Mouse (Mus musculus) liver, embryonic 14.5 days (tissue): ENCODE measurements around the gene Mfsd1. TPM values are rescaled to one million over a fixed set of nuclear protein-coding genes. Genes with fewer than 3 reads are reported as not detected.

Experiments
- ATAC-seq: fragments of 200-750 bp; cut with Nextera tagmentation; 2 replicates; pipeline ENCODE4 v1.8.0; 2017; ENCODE audit warnings: moderate number of reproducible peaks, mild to moderate bottlenecking, moderate library complexity; ENCODE audit not compliant: insufficient read depth
- DNase-seq, 3 experiments: peaks; one replicate each; pipeline ENCODE4 v3.0.0-alpha.2; 2012 to 2013; ENCODE audit warnings: low read depth in 3 of 3, low spot score in 3 of 3
- H3K27ac ChIP-seq: fragments of 300-500 bp; sonication (generic); 2 replicates; pipeline ENCODE4 v1.5.1; 2014; ENCODE audit warnings: moderate library complexity, mild to moderate bottlenecking, control low read depth, inconsistent platforms
- H3K27me3 ChIP-seq: fragments of 300-500 bp; sonication (generic); 2 replicates; pipeline ENCODE4 v1.6.1; 2014; ENCODE audit warnings: mild to moderate bottlenecking, low read length, moderate library complexity; ENCODE audit not compliant: control insufficient read depth, insufficient read depth
- H3K36me3 ChIP-seq: fragments of 300-500 bp; sonication (generic); replicated peaks from 2 replicates; pipeline ENCODE4 v1.6.1; 2014; ENCODE audit warnings: low read depth; ENCODE audit not compliant: control insufficient read depth, insufficient read depth
- H3K4me1 ChIP-seq, 2 experiments: fragments of 200-500 bp in 1 of 2; fragments of 300-500 bp in 1 of 2; sonication (generic) in 1 of 2; replicated peaks; 2 replicates each; pipeline ENCODE4 v1.6.1; 2012 to 2014; ENCODE audit warnings: antibody characterized with exemption in 1 of 2, inconsistent platforms in 1 of 2, low read length in 1 of 2; ENCODE audit not compliant: control insufficient read depth in 2 of 2, insufficient read depth in 2 of 2
- H3K4me2 ChIP-seq: fragments of 300-500 bp; sonication (generic); 2 replicates; pipeline ENCODE4 v1.6.1; 2014; ENCODE audit warnings: low read depth, mild to moderate bottlenecking, control low read depth, moderate library complexity
- H3K4me3 ChIP-seq, 2 experiments: fragments of 200-500 bp in 1 of 2; fragments of 300-500 bp in 1 of 2; sonication (generic) in 1 of 2; 2 replicates each; pipeline ENCODE4 v1.5.1; 2012 to 2014; ENCODE audit warnings: low read depth in 2 of 2, low read length in 2 of 2, mild to moderate bottlenecking in 2 of 2, control low read depth in 1 of 2, inconsistent platforms in 1 of 2, moderate library complexity in 1 of 2; ENCODE audit not compliant: insufficient read depth in 1 of 2
- H3K9ac ChIP-seq: fragments of 300-500 bp; sonication (generic); replicated peaks from 2 replicates; pipeline ENCODE4 v1.6.1; 2014; ENCODE audit warnings: mild to moderate bottlenecking, control low read depth, moderate library complexity
- H3K9me3 ChIP-seq: fragments of 300-500 bp; sonication (generic); 2 replicates; pipeline ENCODE4 v1.6.1; 2016; ENCODE audit warnings: low read length, mixed read lengths; ENCODE audit not compliant: control insufficient read depth
- CTCF ChIP-seq: IDR thresholded peaks from 2 replicates; pipeline ENCODE4 v1.5.1; 2016; ENCODE audit warnings: antibody characterized with exemption, low read depth, control low read depth
- EP300 ChIP-seq: IDR thresholded peaks from 2 replicates; pipeline ENCODE4 v1.6.1; 2016; ENCODE audit warnings: antibody characterized with exemption, low read depth
- WGBS: fragments of 180-500 bp; shearing (Covaris S2); extraction: QIAGEN DNeasy Blood & Tissue Kit; methylation state at CpG from one replicate; pipeline ENCODE4 v1.1.7; 2014; ENCODE audit not compliant: insufficient replicate concordance; 5-methylcytosine and 5-hydroxymethylcytosine counted together
- polyA plus RNA-seq, 2 experiments: library from polyadenylated mRNA; depleted of rRNA in 1 of 2; stranded (reverse) in 1 of 2; unstranded in 1 of 2; fragments of >200 nt; fragmentation: Nextera tagmentation in 1 of 2; extraction: Ambion mirVana in 1 of 2; gene quantifications; 2 replicates each; pipeline versions ENCODE4 v1.2.1 to v1.2.3; 2012 to 2014

Gene Mfsd1
- polyA plus RNA-seq, 2 experiments, result 11.6 to 25.9 TPM

DNA sequence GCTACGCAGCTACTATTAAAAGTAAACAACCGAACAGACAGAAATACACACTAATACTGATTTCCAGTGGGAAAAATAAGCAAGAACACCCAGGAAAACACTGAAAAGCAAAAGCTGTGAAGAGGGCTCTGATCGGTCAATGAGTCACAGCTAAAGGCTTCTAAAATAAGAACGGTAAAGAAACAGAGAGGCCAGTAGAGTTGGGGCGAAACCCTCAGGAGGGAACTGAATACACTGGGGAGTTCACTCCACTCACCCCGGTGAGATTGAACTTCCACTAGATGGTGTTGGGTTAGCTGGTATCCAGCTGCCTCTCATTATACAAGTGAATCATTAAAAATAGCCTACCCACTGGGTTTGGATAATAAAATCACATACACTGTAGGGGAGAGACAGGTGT lies 5.8 kb upstream of the Mfsd1 start:
- Histone ChIP-seq H3K9ac (no peak overlapping the region), H3K27me3 (no peaks in the 10 kb centered on the region), H3K9me3 (no peaks in the 10 kb centered on the region), H3K27ac (no peak overlapping the region), H3K4me1 (no peaks in the 10 kb centered on the region), H3K36me3 (no peaks in the 10 kb centered on the region), H3K4me3 (no peak overlapping the region), H3K4me2 (no peak overlapping the region)
- WGBS, result 67% methylated on average over 6 of the region's 6 CpGs
- DNase-seq (no peak), ATAC-seq (no peak)
- TF ChIP-seq CTCF (no peak), EP300 (no peak)

GRCm38 (mm10) chr3:67583125-67583845 lies 744 bp downstream of the Mfsd1 start:
- Histone ChIP-seq H3K27ac (no peak overlapping the region), H3K36me3 (no peaks in the 10 kb centered on the region), H3K9ac (peak overlapping the region; percentile 70), H3K27me3 (no peaks in the 10 kb centered on the region), H3K9me3 (no peaks in the 10 kb centered on the region), H3K4me1 (peaks cover 3 to 4% of the 10 kb centered on the region in 2 experiments), H3K4me2 (peak overlapping the region; percentile 85), H3K4me3 (peak overlapping the region; percentile 65 to 72)
- no peak; the same call in 1 of the 2 replicates for ATAC-seq
- no peak for TF ChIP-seq CTCF
- no peak for TF ChIP-seq EP300
- no peak for DNase-seq
- 13% methylated on average over 16 of the region's 16 CpGs for WGBS

DNA sequence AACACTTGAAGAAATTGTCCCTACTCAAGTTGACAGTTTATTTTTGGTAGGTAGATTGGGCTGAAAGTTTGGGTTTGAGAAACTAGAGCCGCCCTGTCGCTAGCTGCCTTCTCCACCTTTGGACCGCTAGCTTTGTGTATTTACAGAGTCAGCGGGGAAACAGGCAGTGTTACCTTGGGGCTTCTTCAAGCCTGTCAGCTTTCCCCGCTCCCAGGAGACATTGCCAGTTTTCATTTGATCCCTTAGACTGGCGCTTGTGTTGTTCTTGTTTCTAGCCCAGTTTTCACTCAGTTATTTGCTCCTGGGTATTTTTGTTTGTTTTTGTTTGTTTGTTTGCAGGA lies 1.3 kb downstream of the Mfsd1 start:
- Histone ChIP-seq H3K36me3 (no peaks in the 10 kb centered on the region), H3K4me1 (peaks cover 3 to 4% of the 10 kb centered on the region in 2 experiments), H3K27me3 (no peaks in the 10 kb centered on the region), H3K4me2 (peak overlapping the region; percentile 85), H3K4me3 (peak overlapping the region; percentile 65 to 72; a peak in 2 of 4 replicates), H3K9me3 (no peaks in the 10 kb centered on the region), H3K9ac (no peak overlapping the region; the same call in 1 of the 2 replicates), H3K27ac (no peak overlapping the region)
- TF ChIP-seq CTCF (no peak), EP300 (no peak)
- ATAC-seq, result no peak
- 86% methylated on average over 6 of the region's 6 CpGs for WGBS
- DNase-seq, result no peak

GRCm38 (mm10) chr3:67586511-67586910 lies 4.0 kb downstream of the Mfsd1 start:
- H3K27ac ChIP-seq, result no peak overlapping the region
- H3K4me2 ChIP-seq, result no peak overlapping the region
- ATAC-seq (no peak), DNase-seq (no peak)
- no peaks in the 10 kb centered on the region for H3K9me3 ChIP-seq
- WGBS, result 60% methylated on average over 2 of the region's 2 CpGs
- H3K27me3 ChIP-seq, result no peaks in the 10 kb centered on the region
- no peak for TF ChIP-seq CTCF
- TF ChIP-seq EP300, result no peak
- H3K4me3 ChIP-seq, result no peak overlapping the region
- no peaks in the 10 kb centered on the region; the same call in 1 of the 2 replicates for H3K36me3 ChIP-seq
- peaks cover 3 to 4% of the 10 kb centered on the region in 2 experiments for H3K4me1 ChIP-seq
- H3K9ac ChIP-seq, result no peak overlapping the region

DNA sequence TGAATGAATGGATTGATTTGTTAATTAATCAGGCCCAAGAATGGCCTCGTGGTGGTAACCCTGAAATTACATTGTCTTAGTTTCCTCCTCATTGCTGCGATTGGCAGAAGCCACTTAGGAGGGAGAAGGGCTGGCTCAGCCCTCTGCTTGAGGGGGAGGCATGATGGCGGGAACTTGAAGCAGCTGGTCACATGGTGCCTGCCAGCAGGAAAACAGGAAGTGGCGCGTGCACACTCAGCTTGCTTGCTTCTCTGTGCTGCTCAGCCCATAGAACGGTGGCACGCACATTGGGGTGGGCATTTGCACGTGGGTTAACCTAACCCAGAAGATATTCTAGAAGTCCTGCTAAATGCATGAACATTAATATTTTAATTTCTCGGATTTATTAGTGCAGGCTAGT lies 4.9 kb downstream of the Mfsd1 start:
- Histone ChIP-seq H3K4me1 (peaks cover under 1 to 3% of the 10 kb centered on the region in 2 experiments), H3K9ac (no peak overlapping the region), H3K9me3 (no peaks in the 10 kb centered on the region), H3K4me2 (no peak overlapping the region), H3K36me3 (no peaks in the 10 kb centered on the region; the same call in 1 of the 2 replicates), H3K27me3 (no peaks in the 10 kb centered on the region), H3K27ac (no peak overlapping the region), H3K4me3 (no peak overlapping the region)
- ATAC-seq (no peak), DNase-seq (no peak)
- whole genome bisulfite sequencing, result 45% methylated on average over 9 of the region's 9 CpGs
- no peak for TF ChIP-seq EP300
- no peak for TF ChIP-seq CTCF
